Mouse (Mus musculus) liver, adult 10 weeks (tissue): ENCODE data around the gene Otub1. TPM values are rescaled to one million over a fixed set of nuclear protein-coding genes. Genes with fewer than 3 reads are reported as not detected.

ENCODE experiments used
- polyA plus RNA-seq: library from polyadenylated mRNA; stranded (reverse); fragments of 350-450 nt; fragmentation: Illumina TruSeq; extraction: RNeasy Lipid Tissue Mini Kit (QIAGEN cat#74804); gene quantifications from one replicate; pipeline ENCODE4 v1.2.3, GENCODE M21; 2014; ENCODE audit warnings: low read depth, low replicate concordance

Gene Otub1
- polyA plus RNA-seq = 15.7 TPM

GRCm38 (mm10) chr19:7205753-7206736, at the start of gene Otub1:
Gene Otub1, minus strand, starts transcription at chr19:7206316.

GRCm38 (mm10) chr19:7240782-7241690, 34.9 kb upstream of the Otub1 start, which contains the start of gene Naa40:
Gene Naa40, minus strand, starts transcription at chr19:7241183.

GRCm38 (mm10) chr19:7217162-7217925, 11.2 kb upstream of the Otub1 start, which contains the start of gene Cox8a:
Gene Cox8a, minus strand, starts transcription at chr19:7217616.

Other genes starting within 250 kb of the Otub1 start
- gene Ppp1r14b, start 231.3 kb downstream of the Otub1 start, polyA plus RNA-seq = 2.9 TPM
- 1.5 TPM for gene Plcb3, start 229.8 kb downstream of the Otub1 start, polyA plus RNA-seq
- 20.9 TPM for gene Fkbp2, start 225.8 kb downstream of the Otub1 start, polyA plus RNA-seq
- gene Vegfb, start 218.7 kb downstream of the Otub1 start, polyA plus RNA-seq = 3.3 TPM
- 2.7 TPM for gene Dnajc4, start 213.7 kb downstream of the Otub1 start, polyA plus RNA-seq
- not detected for gene Nudt22, start 210.2 kb downstream of the Otub1 start, polyA plus RNA-seq
- 0.58 TPM for gene Trpt1, start 210.2 kb downstream of the Otub1 start, polyA plus RNA-seq
- gene Fermt3, start 186.8 kb downstream of the Otub1 start, polyA plus RNA-seq = 0.16 TPM
- gene Stip1, start 166.3 kb downstream of the Otub1 start, polyA plus RNA-seq = 34.1 TPM
- gene Macrod1, start 149.5 kb downstream of the Otub1 start, polyA plus RNA-seq = 9.3 TPM
- not detected for gene Flrt1, start 100.6 kb downstream of the Otub1 start, polyA plus RNA-seq
- 131 TPM for gene Cox8a, start 11.3 kb upstream of the Otub1 start, polyA plus RNA-seq
- gene Naa40, start 34.9 kb upstream of the Otub1 start, polyA plus RNA-seq = 4.1 TPM
- not detected for gene Rcor2, start 61.0 kb upstream of the Otub1 start, polyA plus RNA-seq
- 6.3 TPM for gene Mark2, start 135.5 kb upstream of the Otub1 start, polyA plus RNA-seq
- gene Spindoc, start 176.7 kb upstream of the Otub1 start, polyA plus RNA-seq = 0.29 TPM
- gene 2700081O15Rik, start 211.3 kb upstream of the Otub1 start, polyA plus RNA-seq = 0.98 TPM